Mouse (Mus musculus) lung, postnatal 10 days (tissue): ENCODE data around the gene Tmem120b.
"Not testable (repeated sequence)": the region's sequence is repeated elsewhere in the genome, so short reads cannot be mapped to it uniquely, and the experiment has no call there.

Experiments used
- DNase-seq: peaks from one replicate; pipeline ENCODE4 v3.0.0; 2021

Tmem120b gene

GRCm38 (mm10) chr5:123057366-123058250, 10.6 kb upstream of the Tmem120b start:
- peak; percentile 100 for DNase-seq

- DNase-seq, result no peak
Measured at GRCm38 (mm10) chr5:123058251-123059102, 9.7 kb upstream of the Tmem120b start.

- peak; percentile 71 for DNase-seq
Measured at GRCm38 (mm10) chr5:123059757-123060520, 8.3 kb upstream of the Tmem120b start.

- peak; percentile 36 for DNase-seq
Measured at GRCm38 (mm10) chr5:123060706-123061401, 7.4 kb upstream of the Tmem120b start.

- DNase-seq, result not testable (repeated sequence)
Measured at GRCm38 (mm10) chr5:123061402-123061749, 6.8 kb upstream of the Tmem120b start.

GRCm38 (mm10) chr5:123063141-123063540, 5.1 kb upstream of the Tmem120b start:
- DNase-seq, result no peak

- peak; percentile 79 for DNase-seq
Measured at GRCm38 (mm10) chr5:123064207-123064606, 4.0 kb upstream of the Tmem120b start.

- peak; percentile 66 for DNase-seq
Measured at GRCm38 (mm10) chr5:123067395-123067995, 720 bp upstream of the Tmem120b start.

GRCm38 (mm10) chr5:123068714-123069113, 499 bp downstream of the Tmem120b start:
- no peak for DNase-seq

- DNase-seq, result peak; percentile 94
Measured at GRCm38 (mm10) chr5:123075576-123076418, 7.6 kb downstream of the Tmem120b start.

GRCm38 (mm10) chr5:123076419-123077281, 8.4 kb downstream of the Tmem120b start:
- DNase-seq, result no peak

GRCm38 (mm10) chr5:123079568-123079967, 11.4 kb downstream of the Tmem120b start:
- DNase-seq, result no peak

GRCm38 (mm10) chr5:123080041-123080440, 11.8 kb downstream of the Tmem120b start:
- DNase-seq, result no peak

GRCm38 (mm10) chr5:123080510-123080909, 12.3 kb downstream of the Tmem120b start:
- no peak for DNase-seq

GRCm38 (mm10) chr5:123083340-123084050, 15.3 kb downstream of the Tmem120b start:
- no peak for DNase-seq

- DNase-seq, result no peak
Measured at GRCm38 (mm10) chr5:123086501-123086900, 18.3 kb downstream of the Tmem120b start.

- no peak for DNase-seq
Measured at GRCm38 (mm10) chr5:123088784-123089183, 20.6 kb downstream of the Tmem120b start.

GRCm38 (mm10) chr5:123090560-123091306, 22.5 kb downstream of the Tmem120b start:
- DNase-seq, result no peak
